Mouse (Mus musculus) lung, postnatal 14 days (tissue): ENCODE results near the gene Dscam.

Experiments
- DNase-seq: peaks from one replicate; pipeline ENCODE4 v3.0.0; 2021

Dscam gene

DNA sequence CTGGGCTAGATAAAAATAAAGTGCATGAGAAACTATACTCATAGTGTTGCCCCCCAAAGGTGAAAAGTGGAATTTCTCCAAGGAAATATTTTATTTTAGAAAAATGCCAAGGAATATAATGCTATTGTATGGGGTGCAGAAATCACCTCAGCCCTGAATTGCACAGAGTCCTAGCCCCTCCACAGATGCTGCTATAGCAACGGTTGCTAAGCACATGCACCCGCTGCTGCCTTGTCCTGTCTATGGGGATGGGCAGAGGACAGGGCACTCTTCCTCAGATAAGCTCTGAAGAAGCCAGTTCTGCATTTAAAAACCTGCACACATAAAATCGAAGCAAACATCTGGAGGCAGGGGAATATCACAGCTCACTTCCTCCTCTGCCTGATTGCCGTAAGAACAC is 315.5 kb downstream of the Dscam start:
- DNase-seq, result no peak

DNA sequence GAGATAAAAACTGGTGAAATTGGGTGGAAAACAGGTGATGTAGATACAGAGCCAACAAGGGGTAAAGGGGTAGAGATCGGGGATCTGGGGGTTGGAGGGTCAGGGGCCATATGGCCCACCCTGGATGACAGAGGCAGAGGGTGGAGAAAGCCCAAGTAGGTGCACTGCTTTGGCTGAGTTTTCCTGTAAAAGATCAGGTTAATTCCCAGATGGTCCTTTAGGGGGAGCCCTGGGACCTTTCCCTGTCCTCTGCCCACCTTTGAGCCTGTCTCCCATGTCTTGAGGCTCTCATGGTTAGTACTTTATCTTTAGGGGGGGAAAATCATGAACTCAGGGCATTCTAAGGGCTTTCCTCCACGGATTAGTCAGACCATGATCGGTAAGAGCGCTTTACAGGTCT is 318.2 kb downstream of the Dscam start:
- DNase-seq, result peak; percentile 21

DNA sequence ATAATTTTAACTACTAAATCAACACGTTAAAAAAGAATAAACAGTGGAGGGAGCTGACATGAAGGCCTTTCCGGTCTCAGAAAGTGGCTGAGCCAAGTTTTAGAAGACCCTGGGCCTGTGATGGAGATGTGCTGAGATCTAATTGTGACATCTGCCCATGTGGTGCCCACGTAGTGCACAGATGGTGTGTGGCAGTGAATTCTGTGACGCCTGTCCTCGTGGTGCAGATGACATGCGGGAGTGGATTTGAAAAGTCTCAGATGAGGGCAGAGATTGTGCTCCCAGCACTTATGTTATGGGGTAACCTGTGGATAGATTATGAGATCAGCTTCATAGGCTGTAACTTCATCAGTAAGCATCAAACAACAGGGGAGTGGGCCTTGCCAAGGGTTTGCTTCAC is 321.6 kb downstream of the Dscam start:
- no peak for DNase-seq

DNA sequence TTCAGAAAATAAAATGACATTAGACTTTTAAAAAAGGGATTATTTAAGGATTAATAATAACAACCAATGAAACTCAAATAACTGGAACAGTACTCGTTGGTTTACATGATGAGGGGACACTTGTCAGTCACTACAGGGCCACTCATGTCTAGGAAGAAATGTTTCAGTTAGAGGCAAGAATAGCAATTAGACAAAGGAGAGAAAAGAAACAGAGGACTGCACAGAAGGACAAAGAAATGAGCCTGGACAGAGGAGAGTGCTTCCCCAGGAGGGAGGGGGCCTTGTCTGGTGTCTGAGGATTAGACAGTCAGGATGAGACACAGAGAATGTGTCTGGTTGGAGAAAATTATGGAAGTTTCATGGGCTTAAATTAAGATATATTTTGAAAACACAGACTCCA is 324.0 kb downstream of the Dscam start:
- DNase-seq, result no peak

DNA sequence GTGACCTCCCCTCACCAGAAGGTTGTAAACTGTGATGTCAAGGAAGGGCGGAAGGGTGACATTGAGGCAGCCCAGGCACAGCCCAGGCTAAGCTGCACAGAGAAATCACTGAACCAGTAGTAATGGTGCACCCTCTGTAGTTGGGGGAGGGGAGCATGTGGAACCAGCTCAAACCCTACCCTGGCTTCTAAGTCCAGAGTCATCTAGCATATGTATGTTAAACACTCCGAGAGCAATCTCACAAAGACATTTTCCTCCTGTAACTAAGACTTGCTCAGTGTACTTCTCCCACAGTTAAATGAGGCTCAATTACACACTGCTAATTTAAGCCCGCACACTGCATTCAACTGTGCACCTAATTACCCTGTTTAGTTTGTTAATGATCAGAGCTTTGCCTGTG is 324.4 kb downstream of the Dscam start:
- no peak for DNase-seq

DNA sequence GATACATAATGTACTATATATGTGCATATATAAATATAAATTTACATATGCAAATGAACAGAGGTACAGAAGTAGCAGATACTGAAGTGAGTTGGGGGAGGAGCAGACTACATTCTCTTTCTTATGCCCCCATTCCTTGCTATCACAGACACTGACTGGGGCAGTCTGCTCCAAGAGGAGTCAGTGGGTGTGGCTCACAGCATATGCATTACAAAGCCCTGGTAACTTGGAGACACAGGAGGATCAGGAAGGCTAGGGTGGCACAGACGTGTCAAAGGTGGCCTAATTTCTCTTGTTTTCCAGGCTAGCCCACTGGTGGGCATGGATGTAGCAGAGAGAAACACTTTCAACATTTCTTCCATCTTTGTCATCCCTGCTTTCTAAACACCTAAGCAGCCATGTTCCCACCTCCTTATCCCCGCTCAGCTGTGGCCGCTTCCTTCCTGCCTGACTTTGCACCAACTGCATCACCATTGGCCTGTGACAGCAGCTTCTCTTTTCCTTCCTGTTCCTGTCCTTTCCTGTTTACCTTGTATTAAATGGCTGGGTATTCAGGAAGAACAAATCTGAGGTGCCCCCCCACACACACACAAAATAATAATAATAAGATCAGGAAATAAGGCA is 325.0 kb downstream of the Dscam start:
- no peak for DNase-seq

DNA sequence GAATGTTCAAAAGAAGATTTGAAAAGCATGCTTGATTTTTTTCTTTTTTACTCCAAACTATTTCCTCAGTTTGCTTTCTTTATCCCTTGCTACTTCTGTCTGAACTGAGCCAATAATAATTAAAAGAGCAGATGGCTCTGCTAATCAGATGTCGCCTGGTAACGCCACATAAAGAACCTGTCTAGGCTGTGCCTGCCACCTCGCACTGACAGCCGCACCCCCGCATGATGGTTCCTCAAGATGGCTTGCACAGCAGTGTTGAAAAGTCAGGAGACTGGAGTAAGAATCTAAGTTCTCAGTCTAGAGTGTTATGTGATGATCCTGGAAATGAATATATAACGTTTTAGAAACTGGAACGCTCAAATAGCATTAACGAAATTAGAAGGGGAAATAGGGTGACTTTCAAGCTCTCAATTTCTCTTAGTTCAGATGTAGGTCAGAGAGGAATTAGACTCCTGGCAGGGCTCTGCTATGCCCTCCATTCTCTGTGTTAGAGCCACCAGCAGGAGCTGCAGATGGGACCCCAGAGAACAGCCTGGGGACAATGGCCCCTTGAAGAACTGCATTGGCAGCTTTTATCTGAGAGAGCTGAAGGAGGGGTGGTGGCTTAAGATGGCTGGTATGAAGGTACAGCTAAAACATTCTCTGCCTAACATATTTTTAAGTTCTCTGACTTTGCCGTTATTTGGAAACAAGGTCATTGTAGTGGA is 326.7 kb downstream of the Dscam start:
- DNase-seq, result no peak

DNA sequence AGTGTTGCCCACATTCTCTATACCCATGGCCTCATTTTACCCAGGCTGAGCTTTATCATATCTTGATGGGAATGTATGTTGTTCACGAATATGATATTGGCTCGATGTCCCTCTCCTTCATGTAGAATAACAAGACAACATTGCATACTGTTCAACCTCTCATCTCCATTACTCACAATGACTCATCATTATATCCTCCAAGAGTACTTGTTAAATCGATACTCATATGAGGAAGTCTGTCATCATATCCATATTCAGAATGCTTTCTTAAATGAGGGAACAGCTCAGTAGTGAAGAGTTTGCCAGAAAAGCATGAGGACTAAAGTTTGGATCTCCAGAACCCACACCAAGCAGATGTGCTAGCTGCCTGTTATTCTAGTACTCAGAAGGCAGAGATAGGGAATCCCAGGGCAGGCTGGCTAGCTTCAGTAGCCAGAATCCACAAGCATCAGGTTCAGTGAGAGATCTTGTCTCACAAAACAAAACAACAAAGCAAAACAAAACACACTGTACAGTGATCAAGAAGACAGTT is 327.7 kb downstream of the Dscam start:
- DNase-seq, result no peak

DNA sequence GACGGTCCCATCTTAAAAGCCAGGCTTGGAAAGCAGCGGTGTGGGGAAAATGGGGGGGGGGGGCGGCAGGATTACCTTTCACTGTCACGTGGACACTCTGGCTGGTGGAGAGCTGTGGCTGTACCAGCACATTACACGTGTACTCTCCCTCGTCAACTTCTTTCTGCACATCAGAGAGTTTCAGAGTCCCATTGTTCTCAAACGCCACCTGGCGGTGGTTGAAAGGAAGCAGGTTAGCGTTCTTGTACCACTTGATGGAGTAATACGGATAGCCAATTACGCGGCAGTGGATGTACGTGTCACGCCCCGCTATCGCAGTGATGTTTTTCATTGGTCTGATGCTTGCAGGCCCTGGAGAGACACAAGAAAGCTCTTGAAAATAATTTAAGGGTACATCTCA is 350.9 kb downstream of the Dscam start:
- DNase-seq, result peak; percentile 57

DNA sequence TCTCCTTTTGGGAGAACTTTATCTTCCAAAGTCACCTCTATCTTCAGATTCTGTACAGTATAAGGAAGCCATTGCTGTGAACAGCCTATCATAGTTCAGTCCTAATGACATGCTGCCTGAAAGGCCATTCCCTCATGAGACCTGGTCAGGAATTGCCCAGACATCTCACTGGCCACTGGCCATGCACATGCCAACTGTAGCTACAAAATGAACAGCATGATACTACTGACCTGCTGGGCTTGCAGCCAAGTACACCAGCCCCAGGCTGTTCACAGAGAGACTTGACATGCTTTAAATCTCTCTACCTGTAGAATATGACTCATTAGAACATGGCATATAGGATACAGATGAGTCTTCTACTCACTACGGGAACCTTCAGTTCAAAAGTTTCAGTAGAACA is 364.3 kb downstream of the Dscam start:
- no peak for DNase-seq

DNA sequence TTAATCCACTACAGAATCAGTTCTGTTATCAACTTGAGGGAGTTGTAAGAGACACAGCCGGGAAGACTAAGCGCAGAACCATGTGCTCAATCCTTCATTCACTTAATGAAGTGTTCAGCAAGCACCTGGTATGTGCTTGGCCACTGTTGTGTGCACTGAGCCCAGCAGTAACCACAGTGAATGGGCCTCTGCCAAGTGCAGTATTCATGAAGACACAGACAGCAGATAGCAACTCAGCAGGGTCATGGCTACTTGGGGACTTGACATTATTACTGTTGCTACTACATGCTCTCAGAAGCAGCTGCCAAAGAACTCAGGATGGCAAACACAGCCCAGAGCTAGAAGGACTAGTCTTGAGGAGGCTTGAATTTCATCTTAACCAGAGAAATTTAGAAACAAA is 367.9 kb downstream of the Dscam start:
- no peak for DNase-seq

DNA sequence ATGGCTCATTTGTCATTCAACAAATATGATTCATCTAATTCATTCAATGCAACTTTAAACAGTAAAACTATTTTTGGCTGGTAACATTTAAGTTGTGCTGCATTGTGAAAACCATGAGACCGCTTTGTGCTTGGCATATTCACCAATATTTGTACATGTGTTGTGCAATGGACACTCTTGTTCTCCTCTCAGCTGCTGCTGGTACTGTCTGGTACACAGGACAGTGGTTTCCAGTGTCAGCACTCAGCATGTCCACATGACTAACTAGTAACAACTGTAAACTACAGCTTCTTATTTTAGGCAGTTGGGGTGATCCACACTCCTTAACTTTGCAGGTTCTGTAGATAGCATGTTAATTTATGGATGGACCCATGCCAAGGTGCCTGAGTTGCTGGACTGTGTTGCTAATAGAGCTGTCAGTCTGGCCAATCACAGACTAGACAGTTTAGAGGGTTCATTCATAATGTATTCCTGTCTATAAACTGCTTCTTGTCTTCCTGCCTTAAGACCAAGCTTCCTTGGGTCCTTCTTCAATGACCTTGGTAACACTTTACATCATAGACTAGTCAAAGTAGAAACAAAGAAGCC is 368.8 kb downstream of the Dscam start:
- DNase-seq, result no peak

DNA sequence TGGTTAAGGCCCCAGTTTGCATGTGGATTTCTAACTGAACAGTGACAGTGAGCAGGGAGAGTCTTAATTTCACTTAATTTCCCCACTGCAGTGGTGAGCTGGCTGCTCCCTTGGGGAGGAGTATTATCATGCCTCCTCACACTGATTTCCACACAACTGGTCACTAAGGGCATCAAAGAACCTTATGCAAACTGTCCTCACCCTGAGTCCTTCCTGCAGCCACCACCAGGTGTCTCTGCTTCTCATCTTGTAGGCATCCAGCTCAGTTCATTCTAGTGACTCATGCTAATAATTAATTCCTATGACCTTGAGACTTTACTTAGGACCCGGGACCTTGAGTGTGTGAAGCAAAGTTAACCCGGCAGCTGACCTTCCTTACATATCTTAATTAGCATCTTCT is 375.1 kb downstream of the Dscam start:
- DNase-seq, result peak; percentile 7

DNA sequence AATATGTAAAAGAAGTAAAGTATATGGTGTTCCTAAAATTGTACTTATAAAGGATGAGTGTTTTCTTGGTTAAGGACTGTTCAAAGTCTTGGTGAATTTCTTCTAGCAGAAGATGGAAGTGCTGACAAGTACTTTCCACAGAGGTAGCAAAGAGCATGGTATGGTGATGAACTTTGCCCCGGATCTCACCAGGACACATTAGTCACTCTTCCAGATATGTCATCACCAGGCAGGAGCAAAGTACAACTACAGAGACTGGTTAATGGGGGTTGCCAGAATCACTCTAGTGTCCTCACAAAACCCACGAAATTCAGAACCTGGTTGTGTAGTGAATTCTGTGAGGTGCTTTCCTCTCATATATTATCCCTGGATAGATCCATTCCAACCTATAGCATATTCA is 379.2 kb downstream of the Dscam start:
- no peak for DNase-seq

DNA sequence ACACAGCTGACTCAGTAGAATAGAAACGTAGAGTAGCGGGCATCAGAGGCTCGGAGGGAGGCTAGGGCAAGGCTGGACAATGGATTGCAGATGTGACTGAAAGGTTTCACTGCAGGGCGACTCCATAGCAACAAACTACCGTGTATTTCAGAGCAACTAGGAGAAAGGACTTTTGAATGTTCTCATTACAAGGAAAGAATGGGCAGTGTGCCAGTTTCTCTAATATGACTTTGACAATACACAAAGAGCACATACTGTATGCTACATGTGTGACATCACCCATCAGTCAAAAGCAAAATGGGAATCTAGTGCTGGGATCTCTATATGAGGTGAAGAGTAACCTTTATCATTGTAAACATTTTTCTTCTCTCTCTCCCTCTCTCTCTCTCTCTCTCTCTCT is 382.3 kb downstream of the Dscam start:
- no peak for DNase-seq

DNA sequence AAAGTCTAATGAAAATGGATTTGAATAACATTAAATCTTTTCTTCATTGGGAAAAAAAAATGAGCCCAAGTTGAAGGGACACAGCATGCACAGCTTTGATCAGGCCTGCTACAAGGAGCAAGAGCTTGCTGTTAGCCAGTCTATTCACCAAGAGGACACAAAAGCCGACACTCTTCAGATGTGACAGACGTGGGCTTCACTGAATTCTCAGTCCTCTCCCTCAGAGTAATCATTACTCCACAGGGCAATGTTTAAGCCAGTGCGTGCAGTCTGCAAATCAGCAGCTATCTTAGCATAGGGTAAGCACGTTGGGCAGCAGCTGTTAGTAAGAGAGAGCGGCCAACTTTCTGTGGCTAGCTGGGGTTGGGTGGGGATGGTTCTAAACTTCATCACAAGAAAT is 391.5 kb downstream of the Dscam start:
- DNase-seq, result no peak

DNA sequence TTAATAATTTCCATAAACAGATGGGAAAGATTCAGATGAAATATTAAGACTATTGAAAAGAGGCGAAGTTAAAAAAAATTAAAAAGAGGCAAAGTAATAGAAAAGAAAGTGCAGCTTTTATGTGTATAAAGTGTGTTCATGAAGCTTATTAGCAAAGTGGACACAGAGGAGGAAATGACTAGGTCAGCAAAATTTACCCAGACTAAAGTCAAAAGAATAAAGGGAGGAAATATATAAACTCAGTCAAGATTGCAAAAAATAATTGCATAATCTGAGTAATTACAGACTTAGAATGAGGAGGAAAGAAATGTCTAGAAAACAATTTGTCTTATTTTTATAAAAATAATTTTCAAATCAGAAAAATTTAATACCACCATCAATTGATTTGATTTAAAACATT is 396.3 kb downstream of the Dscam start:
- DNase-seq, result no peak

DNA sequence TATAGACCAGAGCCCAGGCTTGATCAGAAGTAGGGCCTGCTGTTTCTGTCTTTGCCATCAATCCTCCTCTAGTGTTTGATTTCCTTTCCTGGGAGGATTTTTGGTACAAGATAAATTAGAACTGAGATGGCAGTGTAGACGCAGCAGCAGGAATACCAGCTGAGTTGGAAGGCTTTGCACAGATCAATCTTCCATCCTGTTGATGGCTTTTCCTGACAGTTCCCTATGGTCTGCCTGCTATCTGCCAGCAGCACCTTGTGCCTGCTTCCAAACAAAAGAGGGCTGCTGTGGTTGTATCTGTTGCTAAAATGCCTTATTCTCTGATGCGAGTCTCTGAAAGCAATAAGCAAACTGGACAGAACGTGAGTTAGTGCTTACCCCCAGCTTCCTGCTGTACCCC is 402.6 kb downstream of the Dscam start:
- DNase-seq, result no peak

DNA sequence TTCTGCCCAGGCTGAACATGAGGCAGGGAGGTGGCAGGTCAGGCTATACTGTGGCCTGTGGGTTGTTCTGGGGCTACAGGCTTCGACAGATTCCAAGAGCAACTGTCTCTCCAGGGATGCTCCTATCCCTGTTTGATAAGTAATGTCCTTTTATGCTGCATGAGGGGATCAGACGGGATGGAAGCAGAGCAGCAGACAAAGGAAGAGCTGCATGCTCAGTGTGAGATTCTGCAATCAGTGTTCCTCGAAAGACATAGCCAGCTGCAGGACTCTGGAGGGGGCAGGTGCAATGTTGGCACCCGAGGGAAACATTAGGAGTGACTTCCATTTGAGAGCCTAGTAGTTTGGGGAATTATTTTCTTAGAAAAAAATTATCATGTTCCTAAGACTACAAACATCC is 403.0 kb downstream of the Dscam start:
- no peak for DNase-seq

DNA sequence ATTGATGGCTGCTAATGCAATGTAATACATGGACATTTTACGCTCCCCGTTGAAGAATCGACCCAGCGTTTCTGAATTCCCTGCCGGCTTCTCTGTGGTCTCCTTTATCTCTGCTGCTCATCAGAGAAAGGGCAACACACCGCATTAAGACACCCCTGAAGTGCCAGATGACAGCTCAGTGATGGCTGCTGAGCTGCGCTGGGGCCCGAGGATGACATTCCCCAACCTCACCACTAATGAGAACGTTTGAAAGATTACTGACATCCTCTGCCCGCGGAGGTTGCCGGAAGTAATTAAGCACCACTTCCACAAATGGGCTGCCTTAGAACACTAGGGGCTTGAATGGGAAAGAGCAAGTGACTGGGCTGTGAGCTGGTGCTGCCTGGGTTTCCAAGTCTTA is 409.3 kb downstream of the Dscam start:
- no peak for DNase-seq

DNA sequence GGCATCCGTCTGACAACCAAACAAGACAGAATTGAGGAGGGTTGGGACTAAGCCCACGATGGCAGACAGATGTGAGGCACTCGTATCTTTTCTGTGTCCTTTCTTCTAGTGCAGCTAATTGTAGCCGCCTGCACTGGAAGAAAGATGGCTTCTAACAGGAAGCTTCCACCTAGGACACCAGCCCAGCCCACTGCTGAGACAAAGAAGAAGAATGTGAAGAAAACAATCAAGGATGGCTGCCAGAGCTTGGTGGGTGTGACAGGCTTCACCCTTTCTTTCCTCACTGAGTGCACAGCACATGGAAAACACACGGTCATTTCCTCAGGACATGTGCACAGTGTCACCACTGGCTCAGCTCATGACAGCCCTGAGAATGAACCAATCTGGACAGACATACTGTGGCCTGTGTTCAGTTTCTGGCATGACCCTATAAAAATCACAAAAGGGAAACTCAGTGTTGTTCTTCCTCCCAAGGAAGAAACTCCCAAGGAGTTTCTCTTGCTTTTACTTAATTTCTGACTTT is 411.4 kb downstream of the Dscam start:
- no peak for DNase-seq

DNA sequence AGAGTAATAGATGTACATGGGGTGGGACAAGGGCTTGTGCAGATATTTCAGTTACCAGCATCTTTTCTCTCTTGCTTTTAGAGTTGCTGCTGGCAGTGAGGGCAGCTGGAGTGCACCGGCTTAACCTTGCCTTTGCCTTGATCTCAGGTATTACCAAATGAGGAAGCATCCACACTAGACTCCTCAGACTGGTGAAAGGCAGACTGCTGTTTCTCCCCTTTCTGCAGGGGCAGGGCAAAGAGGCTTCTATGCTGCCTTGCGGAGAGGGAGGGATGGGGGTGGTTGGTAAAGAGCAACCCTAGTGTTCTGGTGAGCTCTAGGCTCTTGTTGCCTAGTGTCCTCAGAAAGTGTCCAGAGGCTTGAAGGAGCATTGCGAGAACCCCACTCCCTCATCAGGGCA is 412.2 kb downstream of the Dscam start:
- no peak for DNase-seq

DNA sequence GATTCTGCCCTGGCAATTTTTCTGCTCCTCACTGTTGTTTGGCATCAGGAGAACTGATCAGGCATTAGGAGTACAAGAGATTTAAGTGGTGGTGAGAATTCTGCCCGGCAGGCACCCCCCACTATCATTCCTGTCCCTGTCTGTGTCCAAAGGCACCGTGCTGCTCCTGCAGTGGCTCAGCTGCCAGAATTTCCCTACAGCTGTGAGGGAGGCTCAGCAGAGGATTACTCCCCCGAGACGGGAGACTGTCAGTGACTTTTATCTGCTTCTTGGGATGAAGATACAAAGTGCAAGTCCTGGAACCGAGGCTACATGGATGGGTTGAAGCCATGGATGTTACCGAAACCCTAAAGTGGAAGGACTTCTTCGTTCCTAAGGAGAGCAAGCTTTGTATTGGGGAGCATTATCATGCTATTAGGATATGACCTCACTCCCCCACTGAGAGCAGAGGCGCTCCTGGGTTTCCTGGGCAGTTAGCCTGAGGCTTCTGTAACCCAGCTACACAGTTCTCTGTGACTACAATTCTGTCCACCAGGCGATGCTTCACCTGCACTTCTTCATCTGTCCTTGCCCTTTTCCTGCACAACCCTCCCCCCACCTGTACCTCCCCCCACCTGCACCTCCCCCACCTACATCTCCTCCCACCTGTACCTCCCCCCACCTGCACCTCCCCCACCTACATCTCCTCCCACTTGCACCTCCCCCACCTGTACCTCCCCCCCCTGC is 412.8 kb downstream of the Dscam start:
- DNase-seq, result no peak

DNA sequence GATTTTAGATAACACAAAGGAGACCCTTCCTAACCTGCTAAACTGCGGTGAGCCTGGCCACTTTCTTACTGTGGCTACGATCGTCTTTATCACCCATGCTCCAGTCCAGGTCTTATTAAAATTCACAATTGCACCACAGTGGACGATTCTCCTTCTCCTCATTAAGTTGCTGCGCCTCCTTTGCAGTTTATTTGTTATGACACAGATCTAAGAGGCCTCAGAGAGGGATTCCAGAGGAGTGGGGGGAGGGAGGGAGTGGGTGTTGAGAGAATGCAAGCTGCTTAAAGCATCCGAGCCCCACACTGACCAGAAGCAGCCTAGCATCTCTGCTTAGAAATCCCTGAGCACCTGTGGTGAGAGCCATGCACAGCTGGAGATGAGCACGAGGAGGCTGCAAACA is 413.6 kb downstream of the Dscam start:
- DNase-seq, result no peak
